Mouse (Mus musculus): Measurements from ENCODE around the gene Fibp.

The Fibp gene

DNA sequence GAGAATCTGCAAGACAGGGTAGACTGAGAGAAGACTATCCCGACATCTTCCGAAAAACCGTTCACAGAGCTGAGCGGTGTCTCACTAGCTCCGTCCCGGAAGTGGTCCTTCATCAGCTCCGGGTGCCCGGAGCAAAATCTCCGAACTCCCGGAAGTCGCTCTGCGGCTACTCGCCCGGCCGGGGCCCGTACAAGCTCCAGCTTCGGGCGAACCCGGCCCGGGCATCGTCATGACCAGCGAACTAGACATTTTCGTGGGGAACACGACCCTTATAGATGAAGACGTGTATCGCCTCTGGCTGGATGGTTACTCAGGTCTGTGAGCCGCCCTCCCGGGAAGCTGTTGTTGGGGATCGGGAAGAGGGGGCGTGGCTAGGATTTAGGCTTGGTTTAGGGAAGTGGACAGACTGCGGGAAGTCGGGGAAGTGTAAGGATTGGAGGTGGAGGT, at the start of gene Fibp:
Gene Fibp (plus strand): TSS at position 151 of the 447 bp plus-strand sequence.
- Histone ChIP-seq H3K9me3 (ENCODE audit: low read length) (no peaks in the 10 kb centered on the region), H3K4me1 (replicated peaks; ENCODE audit: low read depth, low read length) (peaks cover 67% of the 10 kb centered on the region), H3K4me3 (replicated peaks; ENCODE audit: low read length) (peak within 1 kb of the TSS; percentile 95), H3K36me3 (ENCODE audit: insufficient read depth, low read length) (peaks cover 44% of the 10 kb centered on the region), H3K27me3 (ENCODE audit: insufficient read depth, low read length) (peaks cover 7% of the 10 kb centered on the region; the same call in 1 of the 2 replicates)
- TF ChIP-seq CTCF (conservative IDR thresholded peaks at IDR 0.05; ENCODE audit: low read length), result no peak
- TF ChIP-seq POU5F1 (IDR thresholded peaks at IDR 0.05; ENCODE audit: borderline replicate concordance, low read length), result no peak
- TF ChIP-seq NANOG (IDR thresholded peaks at IDR 0.05; ENCODE audit: borderline replicate concordance, low read length), result no peak

- no peaks in the 10 kb centered on the region for H3K9me3 ChIP-seq (ENCODE audit: low read length)
- H3K36me3 ChIP-seq (ENCODE audit: insufficient read depth, low read length), result no peaks in the 10 kb centered on the region
- TF ChIP-seq POU5F1 (IDR thresholded peaks at IDR 0.05; ENCODE audit: borderline replicate concordance, low read length), result no peak
- no peak for TF ChIP-seq CTCF (conservative IDR thresholded peaks at IDR 0.05; ENCODE audit: low read length)
- H3K4me1 ChIP-seq (replicated peaks; ENCODE audit: low read depth, low read length), result peaks cover 50% of the 10 kb centered on the region
- H3K27me3 ChIP-seq (ENCODE audit: insufficient read depth, low read length), result 0 out of 2 replicates have a peak, but pooled peaks cover 1% of the 10 kb centered on the region
- no peak overlapping the region for H3K4me3 ChIP-seq (replicated peaks; ENCODE audit: low read length)
These were observed 49.8 kb upstream of the Fibp start for GRCm38 (mm10) chr19:5410641-5411040.

GRCm38 (mm10) chr19:5411961-5412360, 48.5 kb upstream of the Fibp start:
- peaks cover 5% of the 10 kb centered on the region; the same call in 1 of the 2 replicates for H3K27me3 ChIP-seq (ENCODE audit: insufficient read depth, low read length)
- no peak overlapping the region for H3K4me3 ChIP-seq (replicated peaks; ENCODE audit: low read length)
- no peaks in the 10 kb centered on the region for H3K36me3 ChIP-seq (ENCODE audit: insufficient read depth, low read length)
- TF ChIP-seq NANOG (IDR thresholded peaks at IDR 0.05; ENCODE audit: borderline replicate concordance, low read length), result no peak
- no peak for TF ChIP-seq POU5F1 (IDR thresholded peaks at IDR 0.05; ENCODE audit: borderline replicate concordance, low read length)
- TF ChIP-seq CTCF (conservative IDR thresholded peaks at IDR 0.05; ENCODE audit: low read length), result no peak
- peaks cover 48% of the 10 kb centered on the region for H3K4me1 ChIP-seq (replicated peaks; ENCODE audit: low read depth, low read length)
- no peaks in the 10 kb centered on the region for H3K9me3 ChIP-seq (ENCODE audit: low read length)

DNA sequence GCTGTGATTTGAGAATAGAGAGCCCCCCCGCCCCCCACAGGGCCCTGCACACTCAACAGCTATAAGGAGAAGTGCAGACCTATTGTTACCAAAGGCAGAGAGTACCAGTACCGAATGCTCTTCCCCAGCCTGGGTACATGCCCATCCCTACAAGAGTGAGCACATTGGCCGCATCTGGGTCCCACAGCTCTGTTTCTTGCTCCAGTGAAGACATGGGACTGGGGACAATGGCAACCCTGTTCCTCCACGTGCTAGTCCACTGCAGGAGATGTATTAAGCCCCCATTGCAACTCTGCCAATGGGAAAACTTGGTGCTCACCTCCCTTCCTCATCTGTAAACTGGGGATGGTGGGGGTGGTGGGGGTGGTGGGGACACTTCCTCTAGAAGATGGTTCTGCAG, 46.6 kb upstream of the Fibp start:
- no peak overlapping the region for H3K4me3 ChIP-seq (replicated peaks; ENCODE audit: low read length)
- H3K4me1 ChIP-seq (replicated peaks; ENCODE audit: low read depth, low read length), result peaks cover 41% of the 10 kb centered on the region
- no peaks in the 10 kb centered on the region for H3K36me3 ChIP-seq (ENCODE audit: insufficient read depth, low read length)
- H3K9me3 ChIP-seq (ENCODE audit: low read length), result no peaks in the 10 kb centered on the region
- no peak for TF ChIP-seq CTCF (conservative IDR thresholded peaks at IDR 0.05; ENCODE audit: low read length)
- TF ChIP-seq NANOG (IDR thresholded peaks at IDR 0.05; ENCODE audit: borderline replicate concordance, low read length), result no peak
- TF ChIP-seq POU5F1 (IDR thresholded peaks at IDR 0.05; ENCODE audit: borderline replicate concordance, low read length), result no peak
- peaks cover 5% of the 10 kb centered on the region; the same call in 1 of the 2 replicates for H3K27me3 ChIP-seq (ENCODE audit: insufficient read depth, low read length)

- Histone ChIP-seq H3K4me3 (replicated peaks; ENCODE audit: low read length) (no peak overlapping the region), H3K36me3 (ENCODE audit: insufficient read depth, low read length) (no peaks in the 10 kb centered on the region), H3K27me3 (ENCODE audit: insufficient read depth, low read length) (peaks cover 5% of the 10 kb centered on the region; the same call in 1 of the 2 replicates), H3K4me1 (replicated peaks; ENCODE audit: low read depth, low read length) (peaks cover 35% of the 10 kb centered on the region), H3K9me3 (ENCODE audit: low read length) (no peaks in the 10 kb centered on the region)
- TF ChIP-seq POU5F1 (IDR thresholded peaks at IDR 0.05; ENCODE audit: borderline replicate concordance, low read length) (no peak), CTCF (conservative IDR thresholded peaks at IDR 0.05; ENCODE audit: low read length) (no peak), NANOG (IDR thresholded peaks at IDR 0.05; ENCODE audit: borderline replicate concordance, low read length) (no peak)
These were observed 45.9 kb upstream of the Fibp start for GRCm38 (mm10) chr19:5414534-5414957.

DNA sequence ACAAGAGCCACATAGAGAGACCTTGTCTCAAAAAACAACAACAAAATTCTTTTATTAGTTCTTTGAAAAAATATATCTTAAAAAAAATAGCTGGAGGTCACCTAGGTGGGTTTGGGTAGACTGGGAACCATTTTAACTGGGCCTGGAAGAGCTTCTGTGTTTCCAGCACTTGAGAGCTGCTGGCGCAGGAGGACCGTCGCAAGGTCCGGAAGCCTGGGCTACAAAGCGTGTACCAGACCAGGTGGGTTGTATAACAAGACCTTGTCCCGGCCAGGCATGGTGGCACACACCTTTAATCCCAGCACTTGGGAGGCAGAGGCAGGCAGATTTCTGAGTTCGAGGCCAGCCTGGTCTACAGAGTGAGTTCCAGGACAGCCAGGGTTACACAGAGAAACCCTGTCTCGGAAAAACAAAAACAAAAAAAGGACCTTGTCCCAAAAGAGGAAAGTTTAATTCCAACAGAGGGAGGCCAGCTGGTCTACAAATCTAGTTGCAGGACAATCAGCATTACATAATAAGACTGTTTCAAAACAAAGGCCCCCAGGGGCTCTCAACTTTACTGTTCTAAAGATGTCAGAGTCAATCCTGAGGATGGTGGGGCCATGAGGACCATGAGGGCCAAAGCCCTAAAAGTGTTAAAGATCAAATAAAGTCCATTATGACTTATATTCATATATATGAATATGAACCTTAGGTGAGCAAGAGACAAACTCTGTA, 41.5 kb upstream of the Fibp start:
- Histone ChIP-seq H3K4me3 (replicated peaks; ENCODE audit: low read length) (no peak overlapping the region), H3K27me3 (ENCODE audit: insufficient read depth, low read length) (peaks cover 5% of the 10 kb centered on the region; the same call in 1 of the 2 replicates), H3K4me1 (replicated peaks; ENCODE audit: low read depth, low read length) (peaks cover 50% of the 10 kb centered on the region), H3K9me3 (ENCODE audit: low read length) (no peaks in the 10 kb centered on the region), H3K36me3 (ENCODE audit: insufficient read depth, low read length) (peaks cover 38% of the 10 kb centered on the region)
- TF ChIP-seq NANOG (IDR thresholded peaks at IDR 0.05; ENCODE audit: borderline replicate concordance, low read length), result no peak
- no peak for TF ChIP-seq POU5F1 (IDR thresholded peaks at IDR 0.05; ENCODE audit: borderline replicate concordance, low read length)
- no peak for TF ChIP-seq CTCF (conservative IDR thresholded peaks at IDR 0.05; ENCODE audit: low read length)

DNA sequence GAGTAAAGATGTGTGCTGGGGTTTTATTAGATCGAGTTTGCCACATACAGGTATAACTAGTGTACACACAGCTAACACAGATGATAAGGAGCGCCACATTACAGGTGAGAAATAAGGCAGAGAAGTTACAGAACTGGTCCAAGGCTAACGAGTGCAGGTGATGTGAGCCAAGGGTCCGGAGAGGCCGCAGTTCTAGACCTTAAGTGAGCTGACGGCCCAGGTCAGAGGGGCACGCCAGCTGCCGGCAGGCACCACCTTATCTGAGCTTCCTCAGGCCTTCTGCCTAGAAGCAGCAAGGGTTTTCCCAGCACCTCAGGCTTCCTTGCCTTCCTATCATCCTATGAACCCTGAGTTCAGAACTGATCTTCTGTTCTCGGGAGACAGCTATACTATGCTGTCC, 40.8 kb upstream of the Fibp start:
- Histone ChIP-seq H3K9me3 (ENCODE audit: low read length) (no peaks in the 10 kb centered on the region), H3K4me3 (replicated peaks; ENCODE audit: low read length) (no peak overlapping the region), H3K36me3 (ENCODE audit: insufficient read depth, low read length) (peaks cover 38% of the 10 kb centered on the region), H3K4me1 (replicated peaks; ENCODE audit: low read depth, low read length) (peaks cover 52% of the 10 kb centered on the region), H3K27me3 (ENCODE audit: insufficient read depth, low read length) (peaks cover 5% of the 10 kb centered on the region; the same call in 1 of the 2 replicates)
- TF ChIP-seq CTCF (conservative IDR thresholded peaks at IDR 0.05; ENCODE audit: low read length) (no peak), NANOG (IDR thresholded peaks at IDR 0.05; ENCODE audit: borderline replicate concordance, low read length) (no peak), POU5F1 (IDR thresholded peaks at IDR 0.05; ENCODE audit: borderline replicate concordance, low read length) (no peak)

DNA sequence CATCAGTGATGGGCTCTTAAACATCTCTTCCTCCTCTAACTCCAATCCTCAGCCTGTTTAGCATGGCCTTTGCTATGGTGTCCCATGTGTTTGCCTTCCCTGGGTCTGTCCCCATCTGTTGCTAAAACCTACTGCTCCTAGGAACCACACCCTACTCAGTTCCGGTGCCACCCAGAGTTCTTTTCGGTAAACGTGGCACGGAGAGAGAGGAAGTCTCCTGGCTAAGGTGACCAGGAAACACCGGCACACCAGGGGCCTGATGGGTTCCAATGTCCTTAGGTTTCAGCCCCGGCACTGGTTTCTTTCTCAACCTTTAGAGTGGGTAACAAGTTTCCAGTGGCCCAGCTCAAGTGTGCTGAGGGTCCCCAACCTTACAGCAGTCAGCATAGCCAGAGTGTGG, 39.8 kb upstream of the Fibp start:
- H3K36me3 ChIP-seq (ENCODE audit: insufficient read depth, low read length), result peaks cover 38% of the 10 kb centered on the region
- H3K27me3 ChIP-seq (ENCODE audit: insufficient read depth, low read length), result peaks cover 4% of the 10 kb centered on the region; the same call in 1 of the 2 replicates
- H3K9me3 ChIP-seq (ENCODE audit: low read length), result no peaks in the 10 kb centered on the region
- H3K4me3 ChIP-seq (replicated peaks; ENCODE audit: low read length), result no peak overlapping the region
- TF ChIP-seq POU5F1 (IDR thresholded peaks at IDR 0.05; ENCODE audit: borderline replicate concordance, low read length), result no peak
- no peak for TF ChIP-seq NANOG (IDR thresholded peaks at IDR 0.05; ENCODE audit: borderline replicate concordance, low read length)
- TF ChIP-seq CTCF (conservative IDR thresholded peaks at IDR 0.05; ENCODE audit: low read length), result no peak
- H3K4me1 ChIP-seq (replicated peaks; ENCODE audit: low read depth, low read length), result peaks cover 47% of the 10 kb centered on the region

Measured in E14TG2a.4 (cell line).